Mouse (Mus musculus): ENCODE measurements around the gene Stk25.

The Stk25 gene

DNA sequence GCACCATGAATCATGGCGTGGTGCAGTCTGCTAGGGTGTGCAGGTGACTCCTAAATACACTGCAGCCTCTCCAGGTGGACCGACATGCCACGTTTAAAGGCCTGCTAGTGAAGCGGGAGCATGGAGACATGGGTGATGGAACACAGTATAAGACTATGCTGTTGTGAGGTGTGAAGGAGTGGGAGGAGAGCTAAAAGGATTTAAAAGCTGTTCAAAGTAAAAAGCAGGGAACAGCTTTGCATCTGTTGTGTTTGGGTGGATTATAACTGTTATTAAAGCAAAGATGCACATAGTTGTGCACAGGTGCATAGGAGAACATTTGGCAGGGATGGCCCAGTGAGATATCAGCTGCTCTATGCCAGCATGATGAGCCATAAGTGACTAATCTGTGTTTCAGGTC is 80.6 kb downstream of the Stk25 start:
- ChIA-PET CTCF (no interaction called here), POLR2A (interaction anchor here in 2 of 4 experiments (1.0 to 1.6 kb wide), 5 partner anchors 13 to 117 kb away, joined by 3 to 4 read pairs (median 3); partner anchors contain the start of gene Farp2 (in 1 of the 2))

GRCm38 (mm10) chr1:93577066-93577465 is 81.4 kb downstream of the Stk25 start:
- ChIA-PET POLR2A (interaction anchor here in 2 of 4 experiments (0.8 to 1.6 kb wide), 6 partner anchors 14 to 118 kb away, joined by 3 to 4 read pairs (median 4); partner anchors contain the start of gene Farp2 (in 1 of the 2)), CTCF (no interaction called here)
